Mouse (Mus musculus) CD4-positive, CD25-positive, alpha-beta regulatory T cell, adult 2 months (primary cell): ENCODE results near the gene Spns1.

ENCODE experiments used
- DNase-seq: peaks from one replicate; pipeline ENCODE4 v3.0.0-alpha.2; 2012; ENCODE audit warnings: low read depth, low spot score

Spns1 gene

GRCm38 (mm10) chr7:126373007-126373406, 4.2 kb downstream of the Spns1 start:
- no peak for DNase-seq

GRCm38 (mm10) chr7:126369393-126369792, 7.9 kb downstream of the Spns1 start, which contains the start of gene Lat:
Gene Lat, minus strand, starts transcription at chr7:126369570.
- DNase-seq = peak; percentile 89

- no peak for DNase-seq
These were observed 8.9 kb downstream of the Spns1 start for GRCm38 (mm10) chr7:126368367-126368766.

GRCm38 (mm10) chr7:126367636-126368035, 9.6 kb downstream of the Spns1 start:
- DNase-seq = peak; percentile 73

- DNase-seq = no peak
These were observed 14.2 kb downstream of the Spns1 start for GRCm38 (mm10) chr7:126363038-126363437.

- no peak for DNase-seq
These were observed 18.2 kb downstream of the Spns1 start for GRCm38 (mm10) chr7:126359049-126359448.

- peak; percentile 49 for DNase-seq
These were observed 18.8 kb downstream of the Spns1 start for GRCm38 (mm10) chr7:126358413-126358812.

GRCm38 (mm10) chr7:126357838-126358237, 19.4 kb downstream of the Spns1 start:
- peak; percentile 58 for DNase-seq

GRCm38 (mm10) chr7:126356793-126357591, 20.3 kb downstream of the Spns1 start:
- no peak for DNase-seq

GRCm38 (mm10) chr7:126355847-126356597, 21.2 kb downstream of the Spns1 start:
- DNase-seq = no peak

- no peak for DNase-seq
These were observed 22.3 kb downstream of the Spns1 start for GRCm38 (mm10) chr7:126354738-126355614.

- no peak for DNase-seq
These were observed 23.3 kb downstream of the Spns1 start for GRCm38 (mm10) chr7:126353994-126354365.

- no peak for DNase-seq
These were observed 23.8 kb downstream of the Spns1 start for GRCm38 (mm10) chr7:126353251-126353993.

GRCm38 (mm10) chr7:126351419-126351951, 25.8 kb downstream of the Spns1 start:
- no peak for DNase-seq

- DNase-seq = no peak
These were observed 26.4 kb downstream of the Spns1 start for GRCm38 (mm10) chr7:126350748-126351418.

GRCm38 (mm10) chr7:126348293-126348692, 29.0 kb downstream of the Spns1 start:
- DNase-seq = no peak

- DNase-seq = no peak
These were observed 30.2 kb downstream of the Spns1 start for GRCm38 (mm10) chr7:126347098-126347497.

- DNase-seq = no peak
These were observed 31.3 kb downstream of the Spns1 start for GRCm38 (mm10) chr7:126345969-126346368.

- no peak for DNase-seq
These were observed 31.7 kb downstream of the Spns1 start for GRCm38 (mm10) chr7:126345557-126345956.

- DNase-seq = no peak
These were observed 36.4 kb downstream of the Spns1 start for GRCm38 (mm10) chr7:126340896-126341295.
